Mouse (Mus musculus) hindbrain, embryonic 14.5 days (tissue): Measurements from ENCODE around the gene A230050P20Rik. TPM values are rescaled to one million over a fixed set of nuclear protein-coding genes. Genes with fewer than 3 reads are reported as not detected.

Experiments
- ATAC-seq: fragments of 200-750 bp; cut with Nextera tagmentation; 2 replicates; pipeline ENCODE4 v1.8.0; 2017; ENCODE audit warnings: moderate number of reproducible peaks, mild to moderate bottlenecking, moderate TSS enrichment, moderate library complexity; ENCODE audit not compliant: low FRiP score
- DNase-seq: peaks from one replicate; pipeline ENCODE4 v3.0.0-alpha.2; 2015; ENCODE audit warnings: low spot score
- H3K27ac ChIP-seq: fragments of 300-500 bp; sonication (generic); 2 replicates; pipeline ENCODE4 v1.5.1; 2014; ENCODE audit warnings: mild to moderate bottlenecking, moderate library complexity
- H3K27me3 ChIP-seq: fragments of 300-500 bp; sonication (generic); 2 replicates; pipeline ENCODE4 v1.6.1; 2014; ENCODE audit warnings: mild to moderate bottlenecking, low read length, mixed read lengths; ENCODE audit not compliant: control insufficient read depth, insufficient read depth
- H3K36me3 ChIP-seq: fragments of 300-500 bp; sonication (generic); replicated peaks from 2 replicates; pipeline ENCODE4 v1.6.1; 2014; ENCODE audit not compliant: control insufficient read depth, insufficient read depth
- H3K4me1 ChIP-seq: fragments of 300-500 bp; sonication (generic); replicated peaks from 2 replicates; pipeline ENCODE4 v1.6.1; 2014; ENCODE audit warnings: antibody characterized with exemption, low read length, mixed read lengths; ENCODE audit not compliant: control insufficient read depth, insufficient read depth
- H3K4me2 ChIP-seq: fragments of 300-500 bp; sonication (generic); replicated peaks from 2 replicates; pipeline ENCODE4 v1.6.1; 2014; ENCODE audit warnings: mild to moderate bottlenecking, moderate library complexity
- H3K4me3 ChIP-seq: fragments of 300-500 bp; sonication (generic); replicated peaks from 2 replicates; pipeline ENCODE4 v1.5.1; 2014; ENCODE audit warnings: mild to moderate bottlenecking, low read length
- H3K9ac ChIP-seq: fragments of 300-500 bp; sonication (generic); 2 replicates; pipeline ENCODE4 v1.6.1; 2014
- H3K9me3 ChIP-seq: fragments of 300-500 bp; sonication (generic); 2 replicates; pipeline ENCODE4 v1.6.1; 2016; ENCODE audit warnings: low read length; ENCODE audit not compliant: control insufficient read depth
- WGBS: fragments of 180-500 bp; shearing (Covaris S2); extraction: QIAGEN DNeasy Blood & Tissue Kit; methylation state at CpG from one replicate; pipeline ENCODE4 v1.1.7; 2014; 5-methylcytosine and 5-hydroxymethylcytosine counted together
- polyA plus RNA-seq: library from polyadenylated mRNA; unstranded; fragments of >200 nt; fragmentation: Nextera tagmentation; extraction: Ambion mirVana; gene quantifications from 2 replicates; pipeline ENCODE4 v1.2.1, GENCODE M21; 2014

The A230050P20Rik gene
- polyA plus RNA-seq, 1 experiment from 2014 or later: 6.9 TPM

DNA sequence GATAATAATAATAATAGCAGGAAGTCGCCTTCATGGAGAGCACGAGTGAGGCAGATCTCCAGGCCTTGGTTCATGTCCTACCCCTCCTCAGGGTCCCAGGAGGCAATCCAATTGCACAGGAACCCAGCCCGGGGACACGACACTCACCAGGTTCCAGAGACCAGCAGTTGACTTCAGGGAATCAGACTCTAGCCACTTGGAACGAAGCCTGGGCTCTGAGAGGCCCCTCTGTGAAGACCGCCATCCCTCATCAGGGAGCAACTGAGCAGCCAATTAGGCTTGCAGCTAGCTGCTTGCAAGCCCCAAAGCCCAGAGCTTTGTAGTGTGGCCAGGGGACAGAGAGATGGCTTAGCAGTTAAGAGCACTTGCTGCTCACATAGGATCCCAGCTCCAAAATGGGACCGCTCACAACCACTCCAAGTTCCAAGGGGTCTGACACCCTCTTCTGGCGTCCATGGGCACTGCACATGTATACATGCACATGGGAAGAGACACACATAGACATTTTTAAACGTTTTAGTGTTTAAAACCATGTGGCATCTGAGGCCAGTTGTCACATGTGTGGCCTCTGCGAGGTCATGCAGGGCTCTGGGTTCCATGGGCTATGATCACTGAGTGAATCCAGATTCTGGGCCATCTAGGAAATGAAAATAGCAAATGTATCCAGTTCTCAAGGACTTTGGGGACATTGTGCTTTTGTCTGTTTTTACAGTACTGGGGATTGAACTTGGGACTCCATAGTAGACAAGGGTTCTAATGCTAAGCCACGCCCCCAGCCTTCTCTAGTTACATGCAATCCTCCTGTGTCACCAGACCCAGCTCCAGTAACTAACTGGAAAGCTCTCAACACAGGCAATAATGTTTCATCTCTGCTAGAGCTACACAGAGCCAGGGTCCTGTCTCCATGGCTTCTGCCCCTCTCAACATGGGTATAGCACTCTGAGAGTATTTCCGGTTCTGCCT is 2.0 kb downstream of the A230050P20Rik start:
- Histone ChIP-seq H3K4me2 (no peak overlapping the region), H3K4me3 (no peak overlapping the region), H3K9me3 (no peaks in the 10 kb centered on the region), H3K36me3 (no peaks in the 10 kb centered on the region), H3K4me1 (no peaks in the 10 kb centered on the region), H3K27ac (no peak overlapping the region), H3K27me3 (peaks cover 47% of the 10 kb centered on the region), H3K9ac (no peak overlapping the region)
- 76% methylated on average over 12 of the region's 12 CpGs for WGBS
- ATAC-seq (no peak), DNase-seq (no peak)

DNA sequence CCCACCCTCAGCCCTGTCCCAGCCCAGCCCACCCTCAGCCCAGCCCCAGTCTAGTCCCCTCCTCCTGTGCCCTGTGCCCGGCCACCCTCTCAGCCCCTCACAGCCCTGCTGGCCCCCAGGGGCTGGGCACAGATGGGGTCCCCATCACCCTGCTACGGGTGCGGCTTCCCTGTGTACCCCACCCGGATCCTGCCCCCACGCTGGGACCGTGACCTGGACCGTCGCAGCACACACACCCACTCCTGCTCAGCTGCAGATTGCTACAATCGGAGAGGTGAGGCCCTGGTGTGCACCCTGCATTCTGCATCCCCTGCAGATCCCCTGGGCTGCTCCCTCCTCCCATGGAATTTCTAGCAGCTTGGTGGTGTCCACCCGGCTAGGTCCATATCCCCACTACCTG is 4.5 kb downstream of the A230050P20Rik start:
- Histone ChIP-seq H3K27me3 (peaks cover 36% of the 10 kb centered on the region), H3K4me1 (no peaks in the 10 kb centered on the region), H3K4me2 (no peak overlapping the region), H3K9me3 (no peaks in the 10 kb centered on the region), H3K36me3 (no peaks in the 10 kb centered on the region), H3K27ac (no peak overlapping the region), H3K9ac (no peak overlapping the region), H3K4me3 (no peak overlapping the region)
- DNase-seq: no peak
- WGBS: 86% methylated on average over 10 of the region's 10 CpGs
- no peak for ATAC-seq

GRCm38 (mm10) chr9:20873521-20873920 is 5.1 kb downstream of the A230050P20Rik start:
- WGBS: 88% methylated on average over 12 of the region's 12 CpGs
- Histone ChIP-seq H3K9me3 (no peaks in the 10 kb centered on the region), H3K9ac (no peak overlapping the region), H3K4me2 (no peak overlapping the region), H3K27ac (no peak overlapping the region), H3K4me1 (no peaks in the 10 kb centered on the region), H3K4me3 (no peak overlapping the region), H3K27me3 (peaks cover 30% of the 10 kb centered on the region), H3K36me3 (no peaks in the 10 kb centered on the region)
- ATAC-seq (no peak), DNase-seq (no peak)

- Histone ChIP-seq H3K27ac (no peak overlapping the region), H3K4me3 (no peak overlapping the region), H3K36me3 (no peaks in the 10 kb centered on the region), H3K9me3 (no peaks in the 10 kb centered on the region), H3K4me1 (no peaks in the 10 kb centered on the region), H3K27me3 (peaks cover 14% of the 10 kb centered on the region), H3K4me2 (no peak overlapping the region), H3K9ac (no peak overlapping the region)
- DNase-seq (no peak), ATAC-seq (no peak)
- WGBS: 70% methylated on average over 23 of the region's 23 CpGs
These were observed 6.8 kb downstream of the A230050P20Rik start for GRCm38 (mm10) chr9:20875021-20875790.

GRCm38 (mm10) chr9:20876318-20877117 is 8.1 kb downstream of the A230050P20Rik start:
- H3K9me3 ChIP-seq: no peaks in the 10 kb centered on the region
- H3K36me3 ChIP-seq: no peaks in the 10 kb centered on the region
- H3K4me2 ChIP-seq: no peak overlapping the region
- DNase-seq: no peak
- H3K27me3 ChIP-seq: 0 out of 2 replicates have a peak, but pooled peaks cover under 1% of the 10 kb centered on the region
- no peak for ATAC-seq
- WGBS: 79% methylated on average over 8 of the region's 9 CpGs
- no peaks in the 10 kb centered on the region for H3K4me1 ChIP-seq
- no peak overlapping the region for H3K4me3 ChIP-seq
- H3K27ac ChIP-seq: no peak overlapping the region
- H3K9ac ChIP-seq: no peak overlapping the region

DNA sequence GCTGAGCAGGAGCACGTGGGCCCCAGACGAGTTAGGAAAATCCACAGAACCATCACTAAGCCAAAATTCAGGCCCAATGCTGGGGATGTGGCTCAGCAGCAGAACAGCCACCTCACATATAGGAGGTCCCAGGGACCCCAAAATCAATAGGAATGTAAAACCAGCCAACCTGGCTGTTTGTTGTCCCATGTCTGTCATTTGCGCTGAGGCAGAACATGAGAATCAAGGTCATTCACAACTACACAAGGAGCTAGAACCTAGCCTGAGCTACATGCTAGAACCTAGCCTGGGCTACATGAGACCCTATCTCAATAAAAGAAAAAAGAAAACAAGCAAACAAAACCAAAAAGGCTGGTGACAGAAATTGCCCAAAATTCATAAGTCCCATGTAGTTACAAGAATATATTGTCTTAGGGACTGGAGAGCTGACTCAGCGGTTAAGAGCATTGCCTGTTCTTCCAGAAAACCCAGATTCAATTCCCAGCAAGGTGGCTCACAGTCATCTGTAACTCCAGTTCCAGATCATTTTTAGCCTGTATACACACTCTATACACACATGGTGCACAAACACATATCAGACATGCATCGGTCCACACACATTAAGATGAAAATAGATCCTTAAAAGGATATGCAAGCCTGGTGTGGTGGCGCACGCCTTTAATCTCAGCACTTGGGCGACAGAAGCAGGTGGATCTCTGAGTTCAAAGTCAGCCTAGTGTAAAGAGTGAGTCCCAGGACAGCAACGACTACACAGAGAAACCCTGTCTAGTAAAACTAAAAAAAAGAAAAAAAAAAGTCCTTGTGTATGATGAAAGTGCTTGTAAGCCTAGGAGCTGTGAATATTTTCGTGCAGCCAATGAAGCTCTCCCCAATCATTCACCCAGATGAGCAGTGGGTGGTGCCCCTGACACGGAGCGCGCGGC is 8.9 kb downstream of the A230050P20Rik start:
- ATAC-seq: no peak
- peak overlapping the region; percentile 66 for H3K4me2 ChIP-seq
- no peaks in the 10 kb centered on the region for H3K36me3 ChIP-seq
- DNase-seq: no peak
- H3K27me3 ChIP-seq: no peaks in the 10 kb centered on the region
- peak overlapping the region; percentile 35; the same call in 1 of the 2 replicates for H3K9ac ChIP-seq
- peak overlapping the region; percentile 40; the same call in 1 of the 2 replicates for H3K27ac ChIP-seq
- no peaks in the 10 kb centered on the region for H3K9me3 ChIP-seq
- WGBS: 37% methylated on average over 14 of the region's 14 CpGs
- peak overlapping the region; percentile 34 for H3K4me3 ChIP-seq
- no peaks in the 10 kb centered on the region for H3K4me1 ChIP-seq

DNA sequence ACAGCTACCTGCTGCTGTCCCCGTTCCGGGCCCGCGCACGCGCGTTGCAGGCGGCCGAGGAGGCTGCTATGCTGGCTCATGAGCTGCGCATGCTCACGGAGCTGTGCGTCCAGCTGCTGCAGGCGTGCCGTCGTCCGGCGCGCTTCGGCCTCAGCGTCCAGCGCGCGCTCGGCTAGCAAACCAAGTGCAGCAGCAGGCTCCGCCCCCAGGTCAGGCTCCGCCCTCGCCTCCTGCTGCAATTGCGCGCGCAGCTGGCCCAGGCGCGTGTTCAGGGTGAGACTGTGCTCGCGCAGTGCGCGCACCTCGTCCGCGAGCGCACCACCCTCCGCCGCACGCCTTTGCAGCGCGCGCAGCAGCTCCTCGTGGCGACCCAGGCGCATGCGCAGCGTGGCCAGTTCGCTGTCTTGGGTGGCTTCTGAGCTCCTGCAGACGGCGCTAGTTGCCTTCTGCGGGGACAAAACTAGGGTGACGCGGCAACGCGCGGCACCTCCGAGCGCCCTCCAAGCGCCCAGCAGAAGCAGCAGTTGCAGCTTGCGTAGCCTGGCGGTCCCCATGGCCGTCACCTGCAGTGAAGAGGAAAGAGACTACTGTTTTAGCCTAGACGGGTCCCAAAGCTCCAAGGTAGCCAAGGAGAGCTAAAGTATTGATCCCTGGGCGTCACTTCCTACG is 9.7 kb downstream of the A230050P20Rik start:
- no peaks in the 10 kb centered on the region for H3K27me3 ChIP-seq

GRCm38 (mm10) chr9:20878710-20879065 is 10.2 kb downstream of the A230050P20Rik start:
- peak; percentile 13 for ATAC-seq
- Histone ChIP-seq H3K4me3 (peak overlapping the region; percentile 34), H3K9me3 (no peaks in the 10 kb centered on the region), H3K36me3 (no peaks in the 10 kb centered on the region), H3K4me2 (peak overlapping the region; percentile 66), H3K27me3 (no peaks in the 10 kb centered on the region), H3K27ac (peak overlapping the region; percentile 92), H3K9ac (peak overlapping the region; percentile 71), H3K4me1 (no peaks in the 10 kb centered on the region)
- WGBS: 26% methylated on average over 10 of the region's 10 CpGs
- no peak for DNase-seq

More for the DNA sequence above, 9.7 kb downstream of the A230050P20Rik start:
- peak overlapping the region; percentile 92 for H3K27ac ChIP-seq
- H3K4me2 ChIP-seq: peak overlapping the region; percentile 66
- H3K36me3 ChIP-seq: no peaks in the 10 kb centered on the region
- no peaks in the 10 kb centered on the region for H3K4me1 ChIP-seq
- H3K9me3 ChIP-seq: no peaks in the 10 kb centered on the region
- peak overlapping the region; percentile 34 for H3K4me3 ChIP-seq
- DNase-seq: peak; percentile 100
- ATAC-seq: peak; percentile 93
- under 1% methylated on average over 69 of the region's 69 CpGs for WGBS
- H3K9ac ChIP-seq: peak overlapping the region; percentile 71
